ENCODE assay signal across 8 mouse cellular contexts in genomic region chr8:84873016-84873415, GRCm38 (mm10). TPM values are rescaled to one million over a fixed set of nuclear protein-coding genes. Genes with fewer than 3 reads are reported as not detected.
DNase-seq lines count a peak whose midpoint lies in the region; ATAC-seq and TF ChIP-seq lines count a peak whose summit lies in the region.

No protein-coding gene starts in this region.

- in situ Hi-C loops in ES-E14 (cut with MboI; ENCODE audit: low sequenced_read_pairs in 2 of 2, unreplicated experiment in 2 of 2) = no loop called here

- peaks cover 21% of the 10 kb centered on the region for H3K36me3 ChIP-seq in heart, embryonic 12.5 days
- peaks cover 23% of the 10 kb centered on the region for H3K36me3 ChIP-seq in ES-E14 (ENCODE audit: control insufficient read depth, insufficient read depth, low read length, poor library complexity, severe bottlenecking)
- H3K36me3 ChIP-seq in hindbrain, embryonic 12.5 days = peaks cover 21% of the 10 kb centered on the region
- peaks cover 3% of the 10 kb centered on the region; the same call in 1 of the 2 replicates for H3K36me3 ChIP-seq in midbrain, embryonic 11.5 days (ENCODE audit: control insufficient read depth, insufficient read depth, low read length)

- WGBS in heart, embryonic 12.5 days = 77% methylated on average over 4 of the region's 4 CpGs
- 78% methylated on average over 4 of the region's 4 CpGs for WGBS in hindbrain, embryonic 12.5 days
- 80% methylated on average over 4 of the region's 4 CpGs for WGBS in midbrain, embryonic 11.5 days

- peak overlapping the region; percentile 95 for H3K4me2 ChIP-seq in heart, embryonic 12.5 days
- peak overlapping the region; percentile 73 for H3K4me2 ChIP-seq in hindbrain, embryonic 12.5 days (replicated peaks)
- peak overlapping the region; percentile 71 for H3K4me2 ChIP-seq in midbrain, embryonic 11.5 days

- no peaks in the 10 kb centered on the region for H3K9me3 ChIP-seq in heart, embryonic 12.5 days (replicated peaks)
- no peaks in the 10 kb centered on the region for H3K9me3 ChIP-seq in ES-E14 (ENCODE audit: control insufficient read depth, insufficient read depth, low read depth, low read length)
- H3K9me3 ChIP-seq in hindbrain, embryonic 12.5 days (replicated peaks) = no peaks in the 10 kb centered on the region
- H3K9me3 ChIP-seq in midbrain, embryonic 11.5 days (ENCODE audit: control insufficient read depth, low read length) = no peaks in the 10 kb centered on the region

- intact Hi-C loops in heart, postnatal 25 days (cut with DNase I) = no loop called here

- no peak for ATAC-seq in heart, embryonic 12.5 days (ENCODE audit: insufficient number of reproducible peaks, low FRiP score)
- ATAC-seq in hindbrain, embryonic 12.5 days (ENCODE audit: low FRiP score) = no peak
- no peak for ATAC-seq in midbrain, embryonic 11.5 days (ENCODE audit: low FRiP score)

- peaks cover 15% of the 10 kb centered on the region for H3K4me1 ChIP-seq in heart, embryonic 12.5 days (replicated peaks)
- 0 out of 4 replicates have a peak, but pooled peaks cover 0 to 2% of the 10 kb centered on the region in 2 experiments for H3K4me1 ChIP-seq in ES-E14 (ENCODE audit: control insufficient read depth in 2 of 2, insufficient read depth in 2 of 2, low read length in 2 of 2, poor library complexity in 1 of 2)
- H3K4me1 ChIP-seq in hindbrain, embryonic 12.5 days = peaks cover 13% of the 10 kb centered on the region
- H3K4me1 ChIP-seq in midbrain, embryonic 11.5 days (ENCODE audit: control insufficient read depth, insufficient read depth, low read length) = peaks cover 6% of the 10 kb centered on the region; the same call in 1 of the 2 replicates

- peaks cover 4% of the 10 kb centered on the region; the same call in 1 of the 2 replicates for H3K27me3 ChIP-seq in heart, embryonic 12.5 days (replicated peaks)
- peaks cover 14% of the 10 kb centered on the region for H3K27me3 ChIP-seq in hindbrain, embryonic 12.5 days
- peaks cover 8% of the 10 kb centered on the region for H3K27me3 ChIP-seq in midbrain, embryonic 11.5 days (ENCODE audit: control insufficient read depth, insufficient read depth, low read length)

- peak overlapping the region; percentile 70; the same call in 1 of the 2 replicates for H3K9ac ChIP-seq in heart, embryonic 12.5 days
- H3K9ac ChIP-seq in ES-E14 (ENCODE audit: insufficient read depth, low read depth, low read length, poor library complexity, severe bottlenecking) = peak overlapping the region; percentile 67
- H3K9ac ChIP-seq in hindbrain, embryonic 12.5 days = peak overlapping the region; percentile 56; the same call in 1 of the 2 replicates
- H3K9ac ChIP-seq in midbrain, embryonic 11.5 days (ENCODE audit: low read length) = no peak overlapping the region

- DNase-seq in heart, postnatal 25 days (ENCODE audit: low spot score) = no peak
- DNase-seq in ES-E14 (ENCODE audit: low read depth, low spot score) = peak; percentile 24
- DNase-seq in midbrain, embryonic 11.5 days (ENCODE audit: low spot score, missing footprints) = no peak
- no peak for DNase-seq in yolk sac, embryonic 10.5 days (ENCODE audit: low spot score)
- DNase-seq in B cell, adult 2 months = no peak
- DNase-seq in gastrocnemius, postnatal 4 days (ENCODE audit: low spot score in 2 of 2) = no peak

- H3K27ac ChIP-seq in heart, embryonic 12.5 days (ENCODE audit: poor library complexity, severe bottlenecking) = no peak overlapping the region
- no peak overlapping the region for H3K27ac ChIP-seq in ES-E14 (ENCODE audit: insufficient read depth, low read depth, low read length, poor library complexity, severe bottlenecking)
- H3K27ac ChIP-seq in hindbrain, embryonic 12.5 days = no peak overlapping the region
- no peak overlapping the region for H3K27ac ChIP-seq in midbrain, embryonic 11.5 days (ENCODE audit: low read depth, low read length)

- H3K4me3 ChIP-seq in heart, embryonic 12.5 days = peak overlapping the region; percentile 52
- H3K4me3 ChIP-seq in ES-E14 (ENCODE audit: insufficient read depth in 1 of 2, low read depth in 1 of 2, low read length in 2 of 2, poor library complexity in 1 of 2, severe bottlenecking in 1 of 2) = peak overlapping the region; percentile 64 to 68
- peak overlapping the region; percentile 39 for H3K4me3 ChIP-seq in hindbrain, embryonic 12.5 days
- peak overlapping the region; percentile 31; the same call in 1 of the 2 replicates for H3K4me3 ChIP-seq in midbrain, embryonic 11.5 days (ENCODE audit: low read depth, low read length)

TF ChIP-seq in ES-E14, 5 proteins besides CTCF, POLR2A, EP300 and RAD21:
- TF ChIP-seq HCFC1 (IDR thresholded peaks at IDR 0.05; ENCODE audit: borderline replicate concordance, insufficient read depth, low read length) (no peak), MAFK (IDR thresholded peaks at IDR 0.05; ENCODE audit: insufficient read depth, low read depth, low read length) (no peak), ZC3H11A (IDR thresholded peaks at IDR 0.05; ENCODE audit: borderline replicate concordance, low read depth, low read length) (no peak), ZNF384 (IDR thresholded peaks at IDR 0.05; ENCODE audit: low read depth, low read length) (no peak), CHD2 (IDR thresholded peaks at IDR 0.05; ENCODE audit: low read depth, low read length) (no peak)

RNA-seq across cellular contexts. Expression of gene Syce2, which starts 1.1 kb away (rescaled TPM):
- polyA plus RNA-seq in heart, embryonic 12.5 days (2016; fragmentation: Nextera tagmentation; extraction: Ambion mirVana) = 36.5 and 36.9 TPM in 2 replicates
- 1 to 10 TPM; 2.3 to 3.0 TPM for total RNA-seq in heart, postnatal 25 days (2021)
- 34.7 and 42.3 TPM in 2 replicates for total RNA-seq in ES-E14 (2012; rRNA removed)
- 37.2 TPM in 2 replicates for polyA plus RNA-seq in hindbrain, embryonic 12.5 days (2016; fragmentation: Nextera tagmentation; extraction: Ambion mirVana)
- 53.2 and 58.8 TPM in 2 replicates for polyA plus RNA-seq in midbrain, embryonic 11.5 days (2014; fragmentation: Nextera tagmentation; extraction: Ambion mirVana)
- 10 to 100 TPM; 15.3 to 18.0 TPM for total RNA-seq in gastrocnemius, postnatal 4 days (2021)

RNA-seq across cellular contexts. Expression of gene Farsa, which starts 16.2 kb away (rescaled TPM):
- polyA plus RNA-seq in heart, embryonic 12.5 days (2016; fragmentation: Nextera tagmentation; extraction: Ambion mirVana) = 53.6 and 59.2 TPM in 2 replicates
- total RNA-seq in heart, postnatal 25 days (2021) = 10 to 100 TPM; 24.7 to 25.5 TPM
- 123 and 137 TPM in 2 replicates for total RNA-seq in ES-E14 (2012; rRNA removed)
- polyA plus RNA-seq in hindbrain, embryonic 12.5 days (2016; fragmentation: Nextera tagmentation; extraction: Ambion mirVana) = 92.2 and 98.9 TPM in 2 replicates
- polyA plus RNA-seq in midbrain, embryonic 11.5 days (2014; fragmentation: Nextera tagmentation; extraction: Ambion mirVana) = 77.4 and 84.4 TPM in 2 replicates
- 10 to 100 TPM; 37.2 to 41.3 TPM for total RNA-seq in gastrocnemius, postnatal 4 days (2021)

RNA-seq across cellular contexts. Expression of gene Gcdh, which starts 20.7 kb away (rescaled TPM):
- 35.5 and 36.2 TPM in 2 replicates for polyA plus RNA-seq in heart, embryonic 12.5 days (2016; fragmentation: Nextera tagmentation; extraction: Ambion mirVana)
- total RNA-seq in heart, postnatal 25 days (2021) = 10 to 100 TPM; 63.1 to 68.2 TPM
- 36.3 and 57.2 TPM in 2 replicates for total RNA-seq in ES-E14 (2012; rRNA removed)
- 32.8 and 35.0 TPM in 2 replicates for polyA plus RNA-seq in hindbrain, embryonic 12.5 days (2016; fragmentation: Nextera tagmentation; extraction: Ambion mirVana)
- polyA plus RNA-seq in midbrain, embryonic 11.5 days (2014; fragmentation: Nextera tagmentation; extraction: Ambion mirVana) = 24.6 and 31.8 TPM in 2 replicates
- total RNA-seq in gastrocnemius, postnatal 4 days (2021) = 10 to 100 TPM; 22.1 to 28.2 TPM

RNA-seq across cellular contexts. Expression of gene Calr, which starts 26.3 kb away (rescaled TPM):
- 747 and 767 TPM in 2 replicates for polyA plus RNA-seq in heart, embryonic 12.5 days (2016; fragmentation: Nextera tagmentation; extraction: Ambion mirVana)
- total RNA-seq in heart, postnatal 25 days (2021) = 100 to 1,000 TPM; 365 to 441 TPM
- total RNA-seq in ES-E14 (2012; rRNA removed) = 1,121 and 1,357 TPM in 2 replicates
- polyA plus RNA-seq in hindbrain, embryonic 12.5 days (2016; fragmentation: Nextera tagmentation; extraction: Ambion mirVana) = 792 and 820 TPM in 2 replicates
- 708 and 747 TPM in 2 replicates for polyA plus RNA-seq in midbrain, embryonic 11.5 days (2014; fragmentation: Nextera tagmentation; extraction: Ambion mirVana)
- 100 to 1,000 TPM; 339 to 368 TPM for total RNA-seq in gastrocnemius, postnatal 4 days (2021)

RNA-seq across cellular contexts. Expression of gene Klf1, which starts 28.7 kb away (rescaled TPM):
- polyA plus RNA-seq in heart, embryonic 12.5 days (2016; fragmentation: Nextera tagmentation; extraction: Ambion mirVana) = 12.1 and 17.9 TPM in 2 replicates
- total RNA-seq in heart, postnatal 25 days (2021) = not detected
- total RNA-seq in ES-E14 (2012; rRNA removed) = 0.31 and 0.53 TPM in 2 replicates
- 3.7 and 4.2 TPM in 2 replicates for polyA plus RNA-seq in hindbrain, embryonic 12.5 days (2016; fragmentation: Nextera tagmentation; extraction: Ambion mirVana)
- 13.7 and 14.4 TPM in 2 replicates for polyA plus RNA-seq in midbrain, embryonic 11.5 days (2014; fragmentation: Nextera tagmentation; extraction: Ambion mirVana)
- total RNA-seq in gastrocnemius, postnatal 4 days (2021) = under 1 TPM in 1 of 2 experiments, not detected in 1; 0.67 TPM
